Mouse (Mus musculus) midbrain, embryonic 15.5 days (tissue): Measurements from ENCODE around the gene Syt12. TPM values are rescaled to one million over a fixed set of nuclear protein-coding genes. Genes with fewer than 3 reads are reported as not detected.

ENCODE experiments used
- ATAC-seq: fragments of 200-750 bp; cut with Nextera tagmentation; replicated peaks from 2 replicates; pipeline ENCODE4 v1.8.0; 2017; ENCODE audit warnings: moderate TSS enrichment
- H3K27ac ChIP-seq: fragments of 300-500 bp; sonication (generic); 2 replicates; pipeline ENCODE4 v1.5.1; 2015; ENCODE audit warnings: mild to moderate bottlenecking, inconsistent platforms
- H3K27me3 ChIP-seq: fragments of 300-500 bp; sonication (generic); replicated peaks from 2 replicates; pipeline ENCODE4 v1.6.1; 2015; ENCODE audit warnings: inconsistent platforms
- H3K36me3 ChIP-seq: fragments of 300-500 bp; sonication (generic); replicated peaks from 2 replicates; pipeline ENCODE4 v1.6.1; 2015; ENCODE audit warnings: inconsistent platforms
- H3K4me1 ChIP-seq: fragments of 300-500 bp; sonication (generic); 2 replicates; pipeline ENCODE4 v1.6.1; 2015; ENCODE audit warnings: inconsistent platforms
- H3K4me2 ChIP-seq: fragments of 300-500 bp; sonication (generic); 2 replicates; pipeline ENCODE4 v1.6.1; 2015; ENCODE audit warnings: inconsistent platforms, mild to moderate bottlenecking, moderate library complexity
- H3K4me3 ChIP-seq: fragments of 300-500 bp; sonication (generic); 2 replicates; pipeline ENCODE4 v1.5.1; 2015; ENCODE audit warnings: mild to moderate bottlenecking, inconsistent platforms
- H3K9ac ChIP-seq: fragments of 300-500 bp; sonication (generic); 2 replicates; pipeline ENCODE4 v1.6.1; 2015; ENCODE audit warnings: mild to moderate bottlenecking, inconsistent platforms
- H3K9me3 ChIP-seq: fragments of 300-500 bp; sonication (generic); 2 replicates; pipeline ENCODE4 v1.6.1; 2016; ENCODE audit warnings: inconsistent platforms
- WGBS: fragments of 180-500 bp; shearing (Covaris S2); methylation state at CpG from one replicate; pipeline ENCODE4 v1.1.7; 2015; ENCODE audit warnings: mixed read lengths; 5-methylcytosine and 5-hydroxymethylcytosine counted together
- polyA plus RNA-seq: library from polyadenylated mRNA; unstranded; fragments of >200 nt; fragmentation: Nextera tagmentation; extraction: Ambion mirVana; gene quantifications from 2 replicates; pipeline ENCODE4 v1.2.1, GENCODE M21; 2015

Syt12 gene
- 3.6 and 4.3 TPM in 2 replicates for polyA plus RNA-seq

DNA sequence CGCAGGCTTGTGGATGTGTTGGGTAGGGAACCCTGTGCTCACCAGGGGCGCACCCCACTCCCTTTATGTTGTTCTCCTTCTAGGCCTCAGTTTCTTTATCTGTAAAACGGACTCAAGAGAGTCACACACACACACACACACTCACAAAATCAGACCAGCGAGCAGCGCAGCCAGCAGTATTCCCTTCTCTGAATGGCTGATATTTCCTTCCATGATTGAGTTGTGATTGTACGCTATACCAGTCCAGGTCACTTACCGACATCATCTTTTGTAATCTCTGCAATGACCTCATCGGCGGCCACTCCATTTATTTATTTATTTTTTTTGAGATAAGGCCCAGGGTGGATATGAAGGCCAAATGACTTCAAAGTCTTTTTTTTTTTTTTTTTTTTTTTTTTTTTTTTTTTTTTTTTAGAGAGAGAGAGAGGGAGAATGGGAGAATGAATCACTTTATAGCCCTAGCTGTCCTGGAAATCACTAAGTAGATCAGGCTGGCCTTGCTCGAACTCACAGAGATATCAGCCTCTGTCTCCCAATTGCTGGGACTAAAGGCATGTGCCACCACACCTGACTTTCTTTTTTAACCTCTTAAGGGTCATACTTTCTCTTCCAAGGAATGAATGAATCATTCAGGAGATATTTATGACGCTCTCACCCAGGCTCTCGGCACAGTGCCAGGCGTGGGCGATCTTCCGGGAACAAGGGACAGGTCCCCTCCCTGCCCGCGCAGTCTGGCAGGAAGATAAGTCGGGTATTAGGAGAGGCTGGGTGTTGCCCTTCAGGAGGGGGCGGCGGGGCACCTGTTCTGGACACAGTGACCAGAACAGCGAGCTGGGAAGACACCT is at the start of gene Syt12:
TSS of gene Syt12 (minus strand) at position 103 of the 845 bp plus-strand sequence.
- Histone ChIP-seq H3K27ac (0 out of 2 replicates have a peak within 1 kb of the TSS, but pooled peaks have one; percentile 17), H3K4me2 (peak within 1 kb of the TSS; percentile 99), H3K27me3 (peaks cover 31% of the 10 kb centered on the region), H3K9me3 (no peaks in the 10 kb centered on the region), H3K9ac (peak within 1 kb of the TSS; percentile 53), H3K4me1 (peaks cover 13% of the 10 kb centered on the region), H3K36me3 (no peaks in the 10 kb centered on the region), H3K4me3 (peak within 1 kb of the TSS; percentile 58)
- peak; percentile 39 for ATAC-seq
- 37% methylated on average over 21 of the region's 21 CpGs for WGBS

DNA sequence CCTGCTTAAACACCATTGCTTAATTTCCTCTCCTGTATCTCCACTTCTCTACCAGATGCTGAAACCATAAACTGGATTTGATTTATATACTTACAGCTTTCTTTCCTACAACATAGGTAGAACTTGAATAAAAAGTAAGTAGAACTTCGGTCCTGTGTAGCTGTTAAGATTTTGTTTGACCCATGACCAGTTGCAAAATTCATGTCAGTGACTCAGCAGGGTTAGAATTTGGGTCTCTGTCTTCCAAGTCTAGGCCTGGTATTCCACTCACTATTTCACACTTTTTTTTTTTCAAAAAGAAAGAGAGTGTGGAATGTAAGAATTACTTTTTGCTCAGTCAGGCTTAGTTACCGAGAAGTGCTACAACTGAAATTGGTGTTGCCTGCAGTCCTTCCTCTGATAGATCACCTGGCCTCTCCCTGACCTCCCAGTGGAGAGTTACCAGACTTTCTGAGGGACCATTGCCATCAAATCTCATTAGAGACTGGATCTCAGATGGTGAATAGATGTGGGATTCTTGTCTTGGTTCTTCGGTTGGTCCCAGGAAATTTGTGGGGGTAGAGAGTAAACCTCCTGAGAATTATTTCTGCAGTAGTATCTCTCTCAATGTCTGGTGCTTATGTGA is 44.3 kb upstream of the Syt12 start:
- Histone ChIP-seq H3K9ac (no peak overlapping the region), H3K9me3 (no peaks in the 10 kb centered on the region), H3K4me3 (no peak overlapping the region), H3K4me2 (no peak overlapping the region), H3K27me3 (no peaks in the 10 kb centered on the region), H3K4me1 (no peaks in the 10 kb centered on the region), H3K36me3 (no peaks in the 10 kb centered on the region), H3K27ac (no peak overlapping the region)
- WGBS, result 91% methylated on average over 3 of the region's 3 CpGs
- ATAC-seq, result no peak

DNA sequence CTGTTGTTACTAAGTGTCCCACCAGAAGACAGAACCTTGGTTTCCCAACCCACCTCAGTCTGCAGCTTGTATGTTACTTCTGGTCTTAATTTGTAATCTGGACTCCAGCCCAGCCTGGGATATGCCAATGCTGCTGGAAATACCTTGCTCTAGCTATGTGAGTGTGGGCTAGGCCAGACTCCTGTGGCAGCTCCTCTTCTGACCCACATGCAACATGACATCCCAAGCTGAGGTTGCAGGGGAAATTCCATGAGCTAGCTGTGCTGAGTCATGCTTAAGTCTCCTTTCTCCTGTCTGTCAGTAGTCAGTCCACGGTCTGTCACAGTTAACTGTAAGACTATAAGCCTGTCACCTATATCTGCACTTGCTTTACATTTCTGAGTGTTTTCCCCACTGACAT is 40.2 kb upstream of the Syt12 start:
- Histone ChIP-seq H3K9ac (no peak overlapping the region), H3K9me3 (no peaks in the 10 kb centered on the region), H3K4me2 (no peak overlapping the region), H3K27me3 (no peaks in the 10 kb centered on the region), H3K36me3 (no peaks in the 10 kb centered on the region), H3K27ac (no peak overlapping the region), H3K4me3 (no peak overlapping the region), H3K4me1 (0 out of 2 replicates have a peak, but pooled peaks cover 7% of the 10 kb centered on the region)
- no peak for ATAC-seq
- 81% methylated on average over 1 of the region's 1 CpGs for WGBS

DNA sequence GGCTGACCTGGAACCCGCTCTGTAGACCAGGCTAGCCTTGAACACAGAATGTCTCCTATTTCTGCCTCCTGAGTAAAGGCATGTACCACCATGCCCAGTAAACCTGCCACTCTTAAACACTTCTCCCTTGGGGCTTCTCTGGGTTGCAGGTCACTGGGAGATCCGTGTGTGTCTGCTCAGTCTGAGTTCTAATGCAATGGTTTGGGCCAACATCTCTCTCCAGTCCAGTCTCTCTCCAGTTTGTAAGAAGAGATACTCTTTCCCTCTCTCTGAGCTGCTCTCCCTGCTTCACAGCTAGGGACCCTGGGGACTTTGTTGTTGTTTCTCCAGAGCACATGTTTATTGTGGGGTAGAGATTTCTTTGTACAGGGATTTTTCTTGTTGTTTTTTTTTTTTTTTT is 39.0 kb upstream of the Syt12 start:
- Histone ChIP-seq H3K27me3 (no peaks in the 10 kb centered on the region), H3K36me3 (no peaks in the 10 kb centered on the region), H3K27ac (0 out of 2 replicates have a peak overlapping the region, but pooled peaks have one; percentile 17), H3K4me2 (no peak overlapping the region), H3K4me1 (0 out of 2 replicates have a peak, but pooled peaks cover 7% of the 10 kb centered on the region), H3K9me3 (no peaks in the 10 kb centered on the region), H3K9ac (no peak overlapping the region), H3K4me3 (no peak overlapping the region)
- WGBS, result 72% methylated on average over 2 of the region's 2 CpGs
- no peak for ATAC-seq

DNA sequence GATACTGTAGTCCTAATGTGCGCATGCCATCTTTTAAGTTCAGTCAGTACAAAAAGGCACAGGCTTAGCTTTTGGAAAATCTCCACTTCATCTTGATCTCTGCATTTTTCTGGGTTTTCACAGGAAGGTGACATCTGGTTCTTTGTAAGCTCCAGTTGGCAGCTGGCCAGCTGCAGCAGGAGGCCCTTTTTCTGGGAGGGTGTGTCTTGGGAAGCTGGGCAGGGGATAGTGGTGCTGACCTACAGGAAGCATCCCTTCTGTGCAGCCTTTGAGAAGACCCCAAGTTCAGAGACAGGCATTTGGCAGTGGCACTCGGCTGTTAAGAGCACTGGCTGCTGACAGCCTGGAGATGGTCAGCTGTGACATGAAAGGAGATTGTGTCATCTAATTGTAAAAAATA is 38.5 kb upstream of the Syt12 start:
- 0 out of 2 replicates have a peak overlapping the region, but pooled peaks have one; percentile 17 for H3K27ac ChIP-seq

DNA sequence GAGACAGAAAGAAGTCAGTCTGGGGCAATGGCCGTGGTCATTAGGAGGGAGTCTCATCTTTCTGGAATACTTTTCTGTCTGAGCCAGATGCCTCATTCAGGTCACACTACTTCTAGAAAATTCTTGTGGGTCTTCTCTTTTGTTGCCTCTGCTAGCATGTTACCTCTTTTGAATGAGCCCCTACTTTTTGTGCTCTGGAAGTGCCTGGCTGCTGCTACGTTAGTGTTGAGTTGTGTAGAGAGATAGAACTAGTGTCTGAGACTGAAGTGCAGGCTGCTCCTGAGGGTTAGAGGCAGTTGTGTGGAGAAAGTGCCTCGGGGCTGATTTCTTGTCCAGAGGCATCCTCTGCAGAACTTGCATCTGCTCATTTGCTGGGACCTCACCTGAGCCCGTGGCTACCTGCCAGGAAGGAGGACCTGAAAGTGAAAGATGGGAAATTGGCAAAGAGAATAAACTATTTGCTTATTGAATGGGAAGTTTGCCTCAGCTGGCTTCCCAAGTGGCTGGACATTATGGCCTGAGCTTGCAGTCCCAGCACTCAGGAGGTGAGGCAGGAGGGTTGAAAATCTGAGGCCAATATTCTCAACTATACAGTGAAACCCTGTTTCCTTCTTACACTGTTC is 36.1 kb upstream of the Syt12 start:
- H3K9me3 ChIP-seq, result no peaks in the 10 kb centered on the region
- 75% methylated on average over 4 of the region's 4 CpGs for WGBS
- H3K9ac ChIP-seq, result no peak overlapping the region
- H3K4me3 ChIP-seq, result no peak overlapping the region
- no peaks in the 10 kb centered on the region for H3K36me3 ChIP-seq
- ATAC-seq, result no peak
- H3K27me3 ChIP-seq, result no peaks in the 10 kb centered on the region
- H3K4me2 ChIP-seq, result no peak overlapping the region
- H3K27ac ChIP-seq, result no peak overlapping the region
- H3K4me1 ChIP-seq, result peaks cover 16% of the 10 kb centered on the region

More for the DNA sequence above, 38.5 kb upstream of the Syt12 start:
- no peaks in the 10 kb centered on the region for H3K36me3 ChIP-seq
- H3K4me3 ChIP-seq, result no peak overlapping the region
- ATAC-seq, result no peak
- WGBS, result 48% methylated on average over 2 of the region's 2 CpGs
- peaks cover 11% of the 10 kb centered on the region; the same call in 1 of the 2 replicates for H3K4me1 ChIP-seq
- H3K27me3 ChIP-seq, result no peaks in the 10 kb centered on the region
- H3K9ac ChIP-seq, result no peak overlapping the region
- no peaks in the 10 kb centered on the region for H3K9me3 ChIP-seq
- no peak overlapping the region for H3K4me2 ChIP-seq

DNA sequence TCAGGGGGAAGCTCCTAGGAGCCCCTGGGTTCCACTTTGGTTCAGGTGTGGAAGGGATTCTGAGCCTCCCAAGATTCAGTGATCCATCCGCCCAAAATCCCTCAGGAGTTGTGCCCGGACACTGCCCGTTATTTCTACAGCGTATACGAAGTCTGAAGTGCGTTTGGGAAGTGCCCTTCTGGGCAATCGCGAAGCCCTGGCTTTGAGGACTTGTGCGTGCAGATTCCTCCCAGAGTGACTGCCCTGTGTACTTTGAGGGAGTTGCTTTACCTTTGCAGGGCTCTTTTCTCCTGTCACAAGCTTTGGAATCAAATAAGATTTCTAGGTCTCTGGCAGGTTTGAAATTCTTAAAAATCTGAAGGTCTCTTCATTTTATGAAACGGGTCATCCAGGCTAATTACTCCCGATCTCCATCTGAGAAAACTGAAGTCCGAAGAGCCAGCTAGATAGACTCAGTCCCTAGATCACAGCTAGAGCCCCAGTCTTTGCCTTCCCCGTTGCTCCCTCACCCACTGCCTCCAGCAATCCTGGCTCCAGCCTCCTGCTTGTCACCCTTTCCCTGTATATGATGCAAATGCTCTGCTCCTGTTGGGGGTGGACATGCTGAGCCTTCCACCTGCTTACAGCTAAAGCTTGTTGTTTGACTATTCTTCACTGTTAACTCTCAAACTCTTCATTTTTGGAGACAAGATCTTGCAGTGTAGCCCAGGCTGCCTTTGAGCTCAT is 34.0 kb upstream of the Syt12 start:
- no peak overlapping the region for H3K9ac ChIP-seq

DNA sequence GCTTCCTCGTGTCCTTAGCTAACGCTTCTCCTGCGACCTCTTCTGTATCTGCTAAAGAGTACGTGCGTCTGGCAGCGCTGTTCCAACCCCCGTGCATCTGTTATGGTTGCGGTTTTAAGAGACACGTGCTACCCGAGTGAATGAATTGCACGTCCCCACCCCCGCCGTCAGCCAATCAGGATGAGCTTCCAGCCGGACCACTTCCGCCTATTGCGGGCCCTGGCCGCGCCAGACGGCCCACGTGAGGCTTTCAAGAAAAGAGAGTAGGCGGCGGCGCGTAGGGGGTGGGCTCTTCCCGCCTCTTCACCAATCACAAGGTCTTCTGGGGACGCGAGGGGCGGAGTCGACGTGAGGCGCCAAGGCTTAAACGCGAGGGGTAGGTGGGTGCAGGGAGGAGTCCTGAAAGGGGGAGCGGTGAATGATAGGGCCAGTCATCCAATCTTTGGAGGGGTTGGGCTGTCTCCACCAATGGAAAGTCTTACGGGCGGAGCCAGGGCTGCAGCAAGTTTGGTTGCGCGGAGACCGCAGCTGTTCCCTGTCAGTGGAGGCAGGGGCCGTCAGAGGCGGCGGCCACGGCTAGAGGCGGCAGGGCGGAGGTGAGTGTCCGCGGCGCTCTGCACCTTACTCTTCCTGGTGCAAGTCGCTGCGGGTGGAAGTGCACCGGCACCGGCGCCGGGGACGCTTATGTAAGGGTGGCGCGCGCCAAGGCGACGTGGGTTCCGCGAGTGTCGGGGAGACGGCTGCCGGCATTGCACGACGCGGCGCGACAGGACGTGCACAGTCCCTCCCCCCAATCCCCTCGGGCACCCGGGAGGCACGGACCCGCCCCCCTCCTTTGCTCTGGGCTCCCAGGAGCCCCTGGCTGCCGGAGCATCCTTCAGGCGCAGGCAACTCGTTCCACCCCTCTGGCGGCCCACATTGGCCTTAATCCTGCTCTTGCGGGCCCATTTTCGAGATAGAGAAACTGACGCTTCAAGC is 33.0 kb upstream of the Syt12 start, which contains the start of gene Pcx:
TSS of gene Pcx (plus strand) at position 487 of the 978 bp plus-strand sequence.
- H3K9me3 ChIP-seq, result no peaks in the 10 kb centered on the region
- no peaks in the 10 kb centered on the region for H3K27me3 ChIP-seq
- H3K9ac ChIP-seq, result peak within 1 kb of the TSS; percentile 42
- H3K4me3 ChIP-seq, result peak within 1 kb of the TSS; percentile 62
- no peaks in the 10 kb centered on the region for H3K36me3 ChIP-seq
- under 1% methylated on average over 82 of the region's 82 CpGs for WGBS
- H3K27ac ChIP-seq, result 0 out of 2 replicates have a peak within 1 kb of the TSS, but pooled peaks have one; percentile 26
- H3K4me2 ChIP-seq, result peak within 1 kb of the TSS; percentile 72
- peaks cover 11% of the 10 kb centered on the region for H3K4me1 ChIP-seq
- peak; percentile 100 for ATAC-seq

More for the DNA sequence above, 34.0 kb upstream of the Syt12 start:
- ATAC-seq, result no peak
- H3K36me3 ChIP-seq, result no peaks in the 10 kb centered on the region
- H3K4me3 ChIP-seq, result peak overlapping the region; percentile 62
- H3K27me3 ChIP-seq, result no peaks in the 10 kb centered on the region
- H3K4me2 ChIP-seq, result peak overlapping the region; percentile 72
- 7% methylated on average over 13 of the region's 13 CpGs for WGBS
- H3K27ac ChIP-seq, result no peak overlapping the region
- peaks cover 16% of the 10 kb centered on the region for H3K4me1 ChIP-seq
- no peaks in the 10 kb centered on the region for H3K9me3 ChIP-seq

DNA sequence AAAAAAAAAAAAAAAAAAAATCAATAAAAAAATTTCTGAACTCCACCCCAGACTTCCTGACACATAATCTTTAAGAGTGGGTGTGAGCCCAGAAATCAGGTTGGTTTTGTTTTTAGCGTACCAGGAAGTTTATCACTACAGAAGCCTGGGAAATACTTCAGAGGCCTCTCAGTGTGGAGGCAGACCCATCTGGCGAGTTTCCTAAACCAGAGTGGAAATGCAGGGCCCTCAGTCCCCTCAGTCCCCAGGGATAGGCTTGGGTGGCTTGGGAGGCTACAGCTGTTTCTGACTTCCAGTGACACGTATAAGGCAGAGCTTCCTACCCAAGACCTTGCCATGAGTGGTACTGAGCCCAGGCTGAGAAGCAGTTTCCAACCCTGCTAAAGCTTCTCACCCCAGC is 30.5 kb upstream of the Syt12 start:
- Histone ChIP-seq H3K9ac (no peak overlapping the region), H3K9me3 (no peaks in the 10 kb centered on the region), H3K27ac (no peak overlapping the region), H3K4me2 (no peak overlapping the region), H3K4me3 (no peak overlapping the region), H3K4me1 (peaks cover 10% of the 10 kb centered on the region), H3K27me3 (no peaks in the 10 kb centered on the region), H3K36me3 (no peaks in the 10 kb centered on the region)
- ATAC-seq, result no peak
- WGBS, result 64% methylated on average over 3 of the region's 3 CpGs

DNA sequence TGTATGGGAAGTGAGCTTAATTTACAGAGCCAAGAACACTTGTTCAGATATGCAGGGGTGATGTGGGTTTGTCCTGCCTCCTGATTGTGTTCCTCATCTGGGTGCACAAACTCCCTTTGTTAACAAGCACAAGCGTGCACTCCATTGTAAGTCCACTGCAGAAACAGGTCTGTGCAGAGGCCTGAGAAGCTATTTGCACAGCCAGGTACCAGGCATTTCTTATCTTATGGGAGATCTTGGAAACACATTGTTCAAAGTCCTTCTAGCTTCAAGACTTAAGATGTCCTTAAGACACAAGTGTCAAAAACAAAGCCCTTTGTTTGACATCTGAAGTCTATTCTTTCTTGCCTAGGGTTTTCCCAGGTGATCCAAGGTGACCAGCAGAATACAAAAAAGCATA is 27.6 kb upstream of the Syt12 start:
- no peak for ATAC-seq
- no peak overlapping the region for H3K4me2 ChIP-seq
- no peaks in the 10 kb centered on the region for H3K36me3 ChIP-seq
- H3K9ac ChIP-seq, result no peak overlapping the region
- 94% methylated on average over 1 of the region's 1 CpGs for WGBS
- H3K27me3 ChIP-seq, result no peaks in the 10 kb centered on the region
- no peaks in the 10 kb centered on the region for H3K9me3 ChIP-seq
- no peak overlapping the region for H3K27ac ChIP-seq
- no peak overlapping the region for H3K4me3 ChIP-seq
- peaks cover 5% of the 10 kb centered on the region for H3K4me1 ChIP-seq

DNA sequence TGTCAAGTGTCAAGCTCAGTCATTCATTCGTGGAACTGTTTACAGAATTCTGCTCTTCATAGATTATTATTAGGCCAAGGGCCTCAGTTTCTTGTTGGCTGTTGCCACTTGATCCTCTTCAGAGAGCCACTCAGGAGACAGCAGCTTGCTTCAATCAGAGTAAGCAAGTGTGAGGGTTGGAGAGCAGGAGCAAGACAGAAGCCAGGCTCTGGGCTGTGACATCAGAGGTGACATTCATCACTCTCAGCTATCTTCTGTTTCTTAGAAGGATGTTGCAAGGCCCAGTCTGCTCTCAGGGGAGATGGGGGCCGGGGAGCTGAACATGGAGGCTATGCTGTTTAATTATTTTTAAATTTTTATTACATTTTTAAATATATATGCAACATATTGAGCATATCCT is 25.5 kb upstream of the Syt12 start:
- no peak overlapping the region for H3K27ac ChIP-seq
- no peak for ATAC-seq
- no peak overlapping the region for H3K9ac ChIP-seq
- no peak overlapping the region for H3K4me3 ChIP-seq
- H3K9me3 ChIP-seq, result no peaks in the 10 kb centered on the region
- peaks cover 2% of the 10 kb centered on the region for H3K4me1 ChIP-seq
- 61% methylated on average over 2 of the region's 2 CpGs for WGBS
- H3K36me3 ChIP-seq, result no peaks in the 10 kb centered on the region
- H3K4me2 ChIP-seq, result no peak overlapping the region
- no peaks in the 10 kb centered on the region for H3K27me3 ChIP-seq
